Mouse (Mus musculus): Measurements from ENCODE around the gene Tmem199.
A peak's percentile ranks its signal among the peaks of the same experiment; 100 is the strongest.

Gene Tmem199

GRCm38 (mm10) chr11:78528714-78529113 is 16.7 kb upstream of the Tmem199 start:
- no peak for DNase-seq (ENCODE audit: low read depth in 2 of 2, low spot score in 2 of 2)

- no peak for DNase-seq (ENCODE audit: low read depth in 2 of 2, low spot score in 2 of 2)
These were observed 12.9 kb upstream of the Tmem199 start for GRCm38 (mm10) chr11:78524838-78525237.

- no peak for DNase-seq (ENCODE audit: low read depth in 2 of 2, low spot score in 2 of 2)
These were observed 11.4 kb upstream of the Tmem199 start for GRCm38 (mm10) chr11:78523241-78523955.

- DNase-seq (ENCODE audit: low read depth in 2 of 2, low spot score in 2 of 2), result peak in 1 of 2 experiments; percentile 23
These were observed 10.6 kb upstream of the Tmem199 start for GRCm38 (mm10) chr11:78522481-78522997.

GRCm38 (mm10) chr11:78521880-78522279 is 9.9 kb upstream of the Tmem199 start:
- DNase-seq (ENCODE audit: low read depth in 2 of 2, low spot score in 2 of 2), result no peak

- DNase-seq (ENCODE audit: low read depth in 2 of 2, low spot score in 2 of 2), result no peak
These were observed 7.0 kb upstream of the Tmem199 start for GRCm38 (mm10) chr11:78518931-78519330.

- no peak for DNase-seq (ENCODE audit: low read depth in 2 of 2, low spot score in 2 of 2)
These were observed 3.8 kb upstream of the Tmem199 start for GRCm38 (mm10) chr11:78515549-78516325.

- DNase-seq (ENCODE audit: low read depth in 2 of 2, low spot score in 2 of 2), result no peak
These were observed 1.3 kb upstream of the Tmem199 start for GRCm38 (mm10) chr11:78513106-78513790.

GRCm38 (mm10) chr11:78509148-78509547 is 2.8 kb downstream of the Tmem199 start:
- DNase-seq (ENCODE audit: low read depth in 2 of 2, low spot score in 2 of 2), result peak in 1 of 2 experiments; percentile 31

- no peak for DNase-seq (ENCODE audit: low read depth in 2 of 2, low spot score in 2 of 2)
These were observed 6.5 kb downstream of the Tmem199 start for GRCm38 (mm10) chr11:78505430-78505829.

GRCm38 (mm10) chr11:78502909-78503650 is 8.9 kb downstream of the Tmem199 start, which contains the start of gene Sebox:
Gene Sebox (plus strand): TSS chr11:78503447.
- no peak for DNase-seq (ENCODE audit: low read depth in 2 of 2, low spot score in 2 of 2)

- no peak for DNase-seq (ENCODE audit: low read depth in 2 of 2, low spot score in 2 of 2)
These were observed 10.4 kb downstream of the Tmem199 start for GRCm38 (mm10) chr11:78501529-78501928.

- DNase-seq (ENCODE audit: low read depth in 2 of 2, low spot score in 2 of 2), result no peak
These were observed 11.3 kb downstream of the Tmem199 start for GRCm38 (mm10) chr11:78500623-78501202.

- DNase-seq (ENCODE audit: low read depth in 2 of 2, low spot score in 2 of 2), result no peak
These were observed 12.4 kb downstream of the Tmem199 start for GRCm38 (mm10) chr11:78499543-78499942.

GRCm38 (mm10) chr11:78499004-78499403 is 13.0 kb downstream of the Tmem199 start, which contains the start of gene Vtn:
Gene Vtn (plus strand): TSS chr11:78499091.
- DNase-seq (ENCODE audit: low read depth in 2 of 2, low spot score in 2 of 2), result no peak

- peak; percentile 96 to 99 for DNase-seq (ENCODE audit: low read depth in 2 of 2, low spot score in 2 of 2)
These were observed 14.1 kb downstream of the Tmem199 start, which contains the start of gene Sarm1 for GRCm38 (mm10) chr11:78497544-78498522. Gene Sarm1 (minus strand): TSS chr11:78497754.

GRCm38 (mm10) chr11:78497071-78497541 is 14.9 kb downstream of the Tmem199 start:
- peak; percentile 12 to 21 for DNase-seq (ENCODE audit: low read depth in 2 of 2, low spot score in 2 of 2)

- DNase-seq (ENCODE audit: low read depth in 2 of 2, low spot score in 2 of 2), result no peak
These were observed 16.1 kb downstream of the Tmem199 start for GRCm38 (mm10) chr11:78495904-78496303.

- no peak for DNase-seq (ENCODE audit: low read depth in 2 of 2, low spot score in 2 of 2)
These were observed 21.2 kb downstream of the Tmem199 start for GRCm38 (mm10) chr11:78490781-78491241.
